13 mouse cellular contexts compared by ENCODE assay signal in genomic region chr13:42518686-42519085, GRCm38 (mm10).
"Had no signal": no experiment of that assay in that cellular context is flagged by ENCODE, and none has a peak within 500 bp of the region (broad histone marks: within the 10 kb centered on the region; RNA-seq: fewer than 3 reads in every experiment).

No protein-coding gene starts in this region.

- H3K4me3 ChIP-seq: layer of hippocampus, adult 2 months; limb, embryonic 13.5 days; lung, embryonic 15.5 days; myocyte; neural tube, embryonic 15.5 days had no signal

- H3K27me3 ChIP-seq: limb, embryonic 13.5 days; lung, embryonic 15.5 days; neural tube, embryonic 15.5 days had no signal

- H3K36me3 ChIP-seq: limb, embryonic 13.5 days; lung, embryonic 15.5 days; neural tube, embryonic 15.5 days had no signal

- H3K9ac ChIP-seq: limb, embryonic 13.5 days; liver, embryonic 14.5 days; lung, embryonic 15.5 days; neural tube, embryonic 15.5 days had no signal

- H3K27ac ChIP-seq: layer of hippocampus, adult 2 months; limb, embryonic 13.5 days; liver, embryonic 14.5 days; lung, embryonic 15.5 days; neural tube, embryonic 15.5 days; stomach, postnatal 0 days had no signal

- H3K9me3 ChIP-seq: limb, embryonic 13.5 days; lung, embryonic 15.5 days; neural tube, embryonic 15.5 days had no signal

- DNase-seq: left cerebral cortex, postnatal 4 days; midbrain, embryonic 14.5 days; right cerebral cortex, adult 18-20 months; right cerebral cortex, postnatal 25 days; thymus, postnatal 4 days had no signal

- H3K4me1 ChIP-seq: limb, embryonic 13.5 days; lung, embryonic 15.5 days; neural tube, embryonic 15.5 days had no signal

- H3K4me2 ChIP-seq: limb, embryonic 13.5 days; lung, embryonic 15.5 days; neural tube, embryonic 15.5 days had no signal

- ATAC-seq: intestine, embryonic 16.5 days had no signal
